Mouse (Mus musculus) G1E (cell line): ENCODE results near the gene Hoxb4.

Experiments
- CTCF ChIP-seq: IDR thresholded peaks from 2 replicates; pipeline ENCODE4 v1.5.1; 2012; ENCODE audit warnings: low read depth, low read length, inconsistent platforms, mixed read lengths
- GATA1 ChIP-seq: IDR thresholded peaks from 2 replicates; pipeline ENCODE4 v1.6.1; 2012; ENCODE audit warnings: borderline replicate concordance, low read length, inconsistent platforms, mixed read lengths
- GATA2 ChIP-seq: IDR thresholded peaks from 2 replicates; pipeline ENCODE4 v1.6.1; 2012; ENCODE audit warnings: low read depth, low read length, inconsistent platforms, borderline replicate concordance
- POLR2AphosphoS5 ChIP-seq: IDR thresholded peaks from 2 replicates; pipeline ENCODE4 v1.6.1; 2012; ENCODE audit warnings: low read depth, low read length, inconsistent platforms; ENCODE audit not compliant: insufficient replicate concordance
- TAL1 ChIP-seq: conservative IDR thresholded peaks from 2 replicates; pipeline ENCODE4 v1.6.1; 2012; ENCODE audit warnings: low read depth, low read length, inconsistent platforms, mixed read lengths

- TF ChIP-seq CTCF (no peak), GATA1 (no peak), TAL1 (no peak), POLR2AphosphoS5 (no peak), GATA2 (no peak)
Measured at GRCm38 (mm10) chr11:96344878-96345159, 26.8 kb downstream of the Hoxb4 start.
